Mouse (Mus musculus): ENCODE results near the gene Krt80.

Gene Krt80

DNA sequence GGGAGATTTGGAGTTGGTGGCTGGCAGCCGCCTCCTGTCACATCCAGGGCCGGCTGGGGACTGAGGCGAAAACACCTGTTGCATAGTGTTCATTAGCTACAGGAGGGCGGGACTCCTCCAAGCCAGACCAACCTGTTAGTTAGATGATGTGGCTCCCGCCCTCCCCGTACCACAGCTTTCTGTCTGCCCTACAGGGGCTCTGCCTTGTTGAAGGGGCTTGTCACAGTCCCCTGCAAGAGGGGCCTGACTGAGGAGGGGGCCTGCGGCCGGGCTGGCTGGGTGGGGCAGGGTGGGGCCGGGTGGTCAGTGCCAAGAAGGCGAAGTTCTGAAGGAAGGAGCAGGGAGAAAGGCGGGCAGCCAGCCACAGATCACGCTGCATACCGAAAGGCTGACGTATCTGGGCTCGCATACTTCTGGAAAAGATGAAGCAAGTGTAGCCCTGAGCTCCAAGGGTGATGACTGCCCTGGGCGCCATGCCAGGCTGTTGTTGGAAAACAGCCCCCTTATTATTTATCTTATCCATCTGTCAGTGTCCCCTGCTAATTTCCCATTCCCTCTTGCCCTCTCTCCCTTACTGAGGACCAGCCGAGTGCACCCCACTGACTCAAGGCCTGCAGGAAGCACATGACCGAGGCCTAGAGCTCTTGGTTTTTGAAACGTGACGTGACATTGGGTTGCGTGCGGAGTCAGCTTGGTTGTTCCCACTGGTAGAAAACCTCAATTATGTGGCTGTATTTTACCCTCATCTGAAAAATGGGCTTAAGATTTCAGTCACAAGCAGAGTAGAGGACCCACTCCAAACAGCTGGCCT, at the start of gene Krt80:
TSS of gene Krt80 (minus strand) at position 62 of the 811 bp plus-strand sequence.
- DNase-seq, result no peak

DNA sequence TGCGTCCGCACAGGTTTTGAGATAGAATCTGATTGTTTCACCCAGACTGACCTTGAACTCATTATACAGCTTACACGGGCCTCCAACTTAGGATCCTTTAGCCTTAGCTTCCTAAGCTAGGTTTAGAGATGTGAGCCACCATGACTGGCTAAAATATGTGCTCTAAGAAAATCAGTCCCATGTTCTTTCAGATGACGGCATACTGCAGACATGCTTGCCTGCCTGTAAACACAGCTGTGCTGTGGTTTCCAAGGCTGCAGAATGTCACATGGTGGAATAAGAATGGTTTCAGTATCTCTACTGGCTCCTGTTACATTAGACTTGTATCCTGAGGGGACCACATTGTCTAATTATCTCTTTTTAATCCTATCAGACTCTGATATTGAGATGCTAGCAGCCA, 49.0 kb upstream of the Krt80 start:
- DNase-seq, result no peak

DNA sequence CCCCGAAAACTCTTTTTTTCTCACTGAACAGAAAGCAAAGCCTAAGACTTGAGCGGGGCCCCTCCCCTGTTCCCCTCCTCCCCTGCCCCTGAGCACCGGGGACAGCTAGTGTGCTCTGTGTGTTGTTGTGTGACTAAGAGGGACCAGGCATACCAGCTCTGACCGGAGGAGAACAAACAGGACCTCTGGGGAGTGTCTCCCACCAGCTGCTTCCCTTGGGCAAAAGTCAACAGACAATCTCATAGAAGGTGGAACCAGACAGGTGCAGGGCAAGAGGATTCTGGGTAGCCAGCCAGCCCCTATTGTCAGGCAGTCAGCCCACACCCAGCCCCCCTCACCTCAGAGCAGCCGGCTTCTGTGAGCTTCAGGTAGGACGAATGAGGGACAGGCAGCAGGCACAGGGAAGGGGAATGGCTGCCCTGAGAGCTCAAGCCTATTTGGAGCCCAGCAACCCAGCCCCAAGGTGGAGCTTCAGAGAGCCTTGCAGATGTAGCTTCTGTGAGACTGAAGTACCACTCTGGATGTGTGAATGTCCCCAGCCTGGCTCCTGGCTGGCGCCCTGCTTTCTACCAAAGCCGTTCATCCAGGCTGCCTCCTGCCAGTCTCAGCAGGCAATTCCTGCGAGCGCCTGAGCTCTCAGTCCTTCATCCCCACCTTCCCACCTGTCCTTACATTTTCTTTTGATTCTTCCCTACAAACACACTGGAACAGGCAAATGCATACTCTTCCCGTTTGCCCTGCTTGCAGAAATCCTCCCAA, 45.0 kb upstream of the Krt80 start:
- DNase-seq, result peak; percentile 49

DNA sequence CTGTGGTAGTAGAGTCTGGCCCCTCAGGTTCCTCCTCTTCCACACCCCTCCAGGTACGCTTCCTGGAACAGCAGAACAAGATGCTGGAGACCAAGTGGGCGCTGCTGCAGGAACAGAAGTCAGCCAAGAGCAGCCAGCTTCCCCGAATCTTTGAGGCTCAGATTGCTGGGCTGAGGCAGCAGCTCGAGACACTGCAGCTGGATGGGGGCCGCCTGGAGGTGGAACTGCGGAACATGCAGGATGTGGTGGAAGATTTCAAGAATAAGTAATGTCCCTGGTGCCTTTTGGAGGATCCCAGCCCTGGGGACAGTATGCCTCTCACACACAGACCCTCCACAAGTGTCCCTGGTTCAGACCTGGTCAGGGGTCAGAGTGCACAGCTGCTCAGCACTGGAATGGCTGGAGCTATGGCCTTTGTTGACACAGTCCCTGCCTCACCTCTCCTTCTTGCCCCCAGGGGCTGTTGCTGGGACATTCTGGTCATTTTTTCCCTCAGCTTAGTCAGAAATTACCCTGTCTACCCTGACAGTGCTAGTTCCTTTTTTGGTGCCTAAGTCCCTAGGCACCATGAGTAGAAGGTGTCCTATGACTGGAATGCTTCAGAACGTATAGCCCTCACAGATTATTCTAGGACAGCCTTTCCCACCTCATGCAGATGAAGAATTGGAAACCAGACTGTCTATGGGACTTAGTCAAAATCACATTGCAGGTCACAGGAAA, 44.1 kb upstream of the Krt80 start:
- no peak for DNase-seq

DNA sequence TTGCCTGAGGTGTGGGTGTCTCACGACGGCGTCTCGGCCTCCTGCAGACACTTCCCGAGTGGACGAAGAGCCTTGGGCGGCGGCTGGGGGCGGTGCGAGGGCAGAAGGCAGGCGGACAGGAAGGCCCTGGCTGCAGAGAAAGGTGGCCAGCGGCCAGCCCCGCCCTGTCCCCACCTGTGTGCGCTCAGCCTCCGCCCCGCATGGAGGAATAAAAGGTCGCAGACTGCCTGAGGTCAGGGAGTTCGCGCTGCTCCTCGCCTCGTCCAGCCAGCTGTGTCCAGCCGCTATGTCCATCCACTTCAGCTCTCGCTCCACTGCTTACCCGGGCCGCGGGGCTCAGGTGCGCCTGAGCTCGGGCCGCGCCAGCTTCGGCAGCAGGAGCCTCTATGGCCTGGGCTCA, 42.2 kb upstream of the Krt80 start:
- DNase-seq, result peak in 1 of 2 experiments; percentile 25

DNA sequence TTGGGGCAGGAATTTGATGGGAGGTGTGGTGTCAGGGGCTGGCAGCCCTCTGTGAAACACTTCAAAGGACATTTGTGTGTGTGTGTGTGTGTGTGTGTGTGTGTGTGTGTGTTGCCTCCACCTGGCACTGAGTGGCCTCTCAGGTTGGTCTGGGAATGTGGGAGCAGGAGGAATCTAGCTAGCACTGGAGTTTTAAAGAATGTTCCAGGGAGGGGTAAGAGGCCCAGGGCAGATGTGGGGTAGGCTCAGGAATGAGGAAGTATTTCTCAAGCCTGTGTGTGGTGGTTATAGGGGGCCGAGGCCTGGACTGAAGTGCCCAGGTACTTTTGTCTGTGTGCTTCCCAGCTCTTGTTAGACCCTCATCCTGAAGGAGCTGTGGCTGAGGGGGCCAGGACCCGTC, 40.8 kb upstream of the Krt80 start, which contains the start of gene Krt7:
TSS of gene Krt7 (plus strand) at position 269 of the 400 bp plus-strand sequence.
- no peak for DNase-seq

DNA sequence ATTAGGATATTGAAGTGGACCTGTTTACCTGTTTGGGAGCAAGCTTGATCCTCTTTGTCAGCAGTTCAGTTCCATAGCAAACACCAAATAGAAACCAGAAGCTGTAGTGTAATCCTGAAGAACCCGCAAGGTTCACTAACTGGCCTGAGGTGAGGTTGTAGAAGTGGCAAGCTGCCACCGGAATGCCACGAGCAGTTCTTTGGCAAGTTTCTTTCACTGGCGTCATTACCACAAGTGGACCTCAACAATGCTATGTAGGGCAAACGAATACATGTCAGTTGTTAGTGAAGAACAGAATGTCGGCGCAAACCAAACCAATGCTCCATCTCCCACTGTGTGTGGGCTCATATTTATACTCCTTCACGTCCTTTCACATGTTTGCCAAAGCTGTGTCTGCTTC, 28.3 kb upstream of the Krt80 start:
- DNase-seq, result no peak

DNA sequence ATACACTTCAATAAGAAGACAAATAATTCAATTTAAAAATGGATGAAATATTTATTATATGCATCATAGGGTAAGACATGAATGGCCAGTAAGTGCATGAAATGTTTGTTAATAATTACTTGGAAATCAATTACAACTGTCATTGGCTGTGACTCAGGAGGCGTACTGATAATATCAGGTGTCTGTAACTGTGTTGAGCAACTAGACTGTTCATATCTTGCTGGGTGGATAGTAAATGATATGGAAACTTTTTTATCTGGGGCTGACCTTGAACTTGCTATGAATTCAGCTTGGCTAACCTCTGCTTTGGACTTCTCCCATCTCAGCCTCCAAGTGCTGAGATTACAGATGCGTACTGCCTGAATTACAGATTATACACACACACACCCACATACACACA, 27.7 kb upstream of the Krt80 start:
- DNase-seq, result no peak

DNA sequence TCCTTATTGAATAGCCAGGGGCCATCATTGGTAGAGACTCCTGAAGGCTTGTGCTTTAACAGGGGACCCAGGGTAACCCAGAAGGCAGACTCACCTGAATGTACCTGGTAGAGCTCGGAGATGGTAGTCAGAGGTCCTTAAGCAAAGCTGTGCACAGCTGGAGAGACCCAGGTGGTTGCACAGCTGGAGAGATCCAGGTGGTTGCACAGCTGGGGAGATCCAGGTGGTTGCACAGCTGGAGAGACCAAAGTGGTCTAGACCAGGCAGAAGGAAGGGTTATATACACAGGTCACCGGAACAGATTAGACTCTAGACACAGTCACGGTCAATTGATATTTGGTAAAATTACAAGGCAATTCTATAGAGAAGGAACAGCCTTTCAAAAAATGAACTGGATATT, 27.0 kb upstream of the Krt80 start:
- DNase-seq, result no peak

DNA sequence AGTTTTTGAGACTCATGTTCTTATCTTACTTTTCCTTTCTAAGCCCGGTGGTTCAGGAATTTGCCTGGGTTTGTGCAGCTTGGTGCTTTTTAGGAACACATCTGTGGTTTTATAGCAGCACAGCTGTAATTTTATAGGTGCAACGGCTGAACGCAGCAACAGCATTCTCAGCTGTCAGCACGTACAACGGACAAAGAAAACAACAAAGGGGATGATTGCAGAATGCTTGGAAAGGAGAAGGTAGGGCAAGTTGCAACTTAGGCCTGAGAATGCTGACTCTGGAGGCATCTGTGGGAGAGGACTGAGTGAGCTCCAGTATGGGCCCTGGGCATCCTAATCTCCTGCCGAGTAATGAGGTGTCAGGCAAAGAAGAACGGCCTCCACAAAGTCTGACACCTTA, 26.5 kb upstream of the Krt80 start:
- DNase-seq, result no peak

DNA sequence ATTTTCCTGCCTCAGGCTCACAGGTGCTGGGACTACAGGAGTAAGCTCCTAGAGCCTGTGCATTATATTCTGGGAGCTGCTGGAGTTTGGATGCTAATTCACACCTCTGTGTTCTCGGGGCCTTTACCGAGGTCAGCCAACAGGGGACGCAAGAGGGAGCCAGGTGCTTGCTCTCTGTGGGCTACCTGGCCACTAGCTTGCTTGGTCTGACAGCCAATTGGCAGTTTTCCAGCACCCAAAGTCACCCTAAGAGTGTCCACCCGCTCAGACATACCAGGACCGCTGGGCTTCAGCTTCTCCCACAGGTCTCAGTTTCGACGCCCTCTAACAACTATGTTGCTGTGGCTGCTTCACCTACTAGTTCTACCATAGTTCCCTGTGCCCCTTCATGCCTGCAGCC, 24.9 kb upstream of the Krt80 start:
- DNase-seq, result no peak

DNA sequence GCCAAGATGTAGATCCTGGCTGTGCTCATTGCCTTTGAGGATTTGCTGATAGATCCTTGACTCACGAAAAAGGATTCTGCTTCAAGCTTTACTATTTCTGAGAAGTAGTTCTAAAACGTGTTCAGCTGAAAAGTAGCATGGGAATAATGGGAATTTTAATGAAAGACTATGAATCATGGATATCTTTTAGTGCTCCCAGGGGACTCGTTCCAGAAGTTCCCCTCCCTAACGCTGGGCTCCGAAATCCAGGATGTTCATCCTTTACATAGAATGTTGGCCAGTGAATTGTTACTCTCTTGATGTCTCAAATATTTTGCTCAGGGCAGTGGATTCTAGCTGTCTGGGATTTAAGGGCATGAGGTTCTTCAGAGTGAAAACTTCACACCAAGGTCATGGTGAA, 22.3 kb upstream of the Krt80 start:
- no peak for DNase-seq

DNA sequence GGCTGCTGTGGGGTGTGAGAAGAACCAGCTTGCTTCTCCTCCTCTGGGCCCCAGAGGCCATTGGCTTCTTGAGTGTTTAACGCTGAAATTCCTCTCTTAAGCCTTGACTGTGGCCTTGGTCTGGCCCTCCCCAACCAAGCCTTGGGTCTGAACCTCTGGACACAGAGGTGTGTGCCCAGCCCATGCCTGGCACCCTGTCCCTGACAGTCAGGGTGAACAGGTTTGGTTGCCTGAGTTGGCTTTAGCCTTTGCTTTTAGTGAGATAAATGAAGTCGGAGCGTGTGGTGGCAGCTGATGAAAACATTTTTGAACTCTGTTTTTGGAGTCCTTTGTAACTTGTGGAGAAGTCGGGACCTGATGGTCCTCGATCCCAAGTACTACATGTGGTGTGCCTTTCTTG, 20.2 kb upstream of the Krt80 start:
- DNase-seq, result no peak

DNA sequence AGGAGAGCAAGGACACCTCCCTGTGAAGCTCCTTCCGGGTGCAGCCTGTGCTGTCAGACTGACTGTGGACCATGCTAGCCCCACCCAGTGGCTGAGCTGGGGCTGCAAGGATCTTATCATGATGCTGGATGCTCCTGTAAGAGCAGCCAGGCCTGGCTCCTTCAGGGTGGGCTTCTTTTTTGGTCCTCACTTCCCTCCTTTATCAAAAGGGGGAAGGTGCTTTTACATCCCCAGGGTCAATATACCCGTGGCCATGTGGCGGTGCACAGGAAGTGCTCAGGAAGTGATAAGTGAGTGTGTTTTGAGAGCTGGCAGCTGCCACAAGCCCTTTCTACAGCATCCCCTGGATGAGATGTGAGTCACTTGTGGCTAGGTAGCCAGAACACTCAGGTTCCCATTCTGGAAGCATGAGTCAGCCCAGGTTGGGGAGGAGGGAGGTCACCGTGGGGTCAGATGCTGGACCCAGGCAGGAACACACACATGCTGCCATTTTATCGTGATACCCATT, 18.1 kb upstream of the Krt80 start:
- DNase-seq, result no peak

DNA sequence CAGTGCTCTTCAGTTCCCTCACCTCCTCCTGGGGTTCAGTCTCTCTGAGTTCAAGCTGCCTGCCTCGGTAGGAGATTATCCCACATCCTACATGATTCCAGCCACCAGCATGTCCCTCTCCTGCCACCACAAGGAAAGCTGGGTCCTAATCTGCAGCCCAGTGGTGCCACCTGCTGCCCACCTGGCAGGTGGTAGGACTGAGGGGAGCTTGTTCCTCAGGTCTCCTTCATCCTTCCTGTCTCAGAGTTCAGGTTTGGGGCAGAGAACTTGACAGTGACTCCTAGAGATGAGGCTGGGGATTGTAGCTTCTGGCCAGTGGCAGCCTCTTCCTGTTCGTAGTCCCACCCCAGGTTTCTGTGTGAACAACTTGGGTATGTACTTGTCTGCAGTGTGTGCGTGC, 17.2 kb upstream of the Krt80 start:
- DNase-seq, result peak in 1 of 2 experiments; percentile 38

DNA sequence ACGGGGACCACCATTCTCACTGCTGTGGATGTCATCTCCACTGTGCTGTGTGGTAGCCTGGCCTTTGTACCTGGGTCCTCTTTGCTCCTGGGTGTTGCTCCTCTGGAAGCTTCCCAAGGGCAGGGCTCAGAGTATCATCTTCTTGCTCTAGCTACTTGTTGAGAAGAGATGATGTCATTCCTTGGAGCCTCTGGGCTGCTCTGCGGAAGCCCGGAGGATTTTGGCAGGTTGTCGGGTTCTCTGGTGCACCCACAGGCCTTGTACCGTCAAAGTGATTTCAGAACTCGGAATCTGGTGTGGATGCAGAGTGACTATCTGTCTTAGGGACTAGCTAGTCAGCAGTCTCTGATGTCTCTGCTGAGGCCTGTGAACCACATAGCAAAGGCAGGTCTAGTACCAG, 15.1 kb upstream of the Krt80 start:
- DNase-seq, result peak in 1 of 2 experiments; percentile 34

DNA sequence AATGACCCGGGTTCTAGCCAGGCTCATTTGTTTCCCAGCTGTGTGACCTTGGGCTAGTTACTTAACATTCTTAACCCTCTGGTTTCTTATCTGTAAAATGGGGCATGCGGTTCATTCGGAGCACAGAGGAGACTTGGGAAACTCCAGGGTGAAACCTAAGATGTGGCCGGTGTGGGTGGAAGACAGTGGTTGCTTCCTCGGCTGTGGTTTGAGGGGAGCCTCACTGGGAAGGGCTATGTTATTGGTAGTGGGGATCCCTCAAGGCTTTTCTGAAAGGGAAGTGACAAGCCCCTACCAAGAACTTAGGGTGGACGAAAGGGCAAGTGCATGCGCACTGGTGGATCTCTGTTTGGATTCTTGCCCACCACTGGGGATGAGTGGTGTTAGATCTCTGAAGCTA, 14.6 kb upstream of the Krt80 start:
- no peak for DNase-seq

DNA sequence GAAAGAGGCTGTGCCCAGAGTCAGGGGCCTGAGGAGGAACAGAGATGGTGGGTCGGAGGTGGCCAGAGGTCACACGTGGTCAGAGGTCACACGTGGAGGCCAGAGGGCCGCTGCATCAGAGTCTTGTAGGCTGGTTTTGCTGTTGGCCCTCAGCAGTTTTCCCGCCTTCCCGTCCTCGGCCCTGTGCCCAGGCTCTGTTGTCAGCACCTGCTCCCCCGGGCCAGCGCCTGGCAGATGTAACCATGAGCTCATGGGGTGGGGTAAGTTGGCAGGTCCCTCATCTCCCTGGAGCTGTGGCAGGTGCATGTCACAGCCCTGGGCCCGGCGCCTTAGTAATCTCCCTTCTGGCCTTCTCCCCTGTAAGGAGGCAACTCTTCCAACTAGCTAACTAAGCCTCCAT, 12.8 kb upstream of the Krt80 start:
- peak; percentile 50 to 71 for DNase-seq

DNA sequence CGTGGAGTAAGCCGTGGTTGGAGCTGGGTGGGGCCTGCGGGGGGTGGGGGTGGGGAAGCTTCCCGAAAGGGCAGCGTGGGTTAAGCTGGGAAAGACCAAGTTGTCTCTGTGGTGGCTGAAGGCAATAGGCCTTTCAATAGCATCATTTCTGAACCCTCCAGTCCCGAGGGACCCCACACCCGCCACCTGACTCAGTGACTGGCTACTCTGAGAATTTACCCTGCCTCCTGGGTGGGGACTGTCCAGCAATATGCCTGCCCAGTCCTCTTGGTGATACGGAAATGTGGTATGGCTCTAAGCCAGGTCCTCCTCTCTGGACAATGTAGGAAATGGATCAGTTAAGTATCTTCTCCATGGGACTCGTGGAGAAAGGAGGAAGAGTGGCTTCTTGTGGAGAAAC, 11.8 kb upstream of the Krt80 start:
- no peak for DNase-seq

DNA sequence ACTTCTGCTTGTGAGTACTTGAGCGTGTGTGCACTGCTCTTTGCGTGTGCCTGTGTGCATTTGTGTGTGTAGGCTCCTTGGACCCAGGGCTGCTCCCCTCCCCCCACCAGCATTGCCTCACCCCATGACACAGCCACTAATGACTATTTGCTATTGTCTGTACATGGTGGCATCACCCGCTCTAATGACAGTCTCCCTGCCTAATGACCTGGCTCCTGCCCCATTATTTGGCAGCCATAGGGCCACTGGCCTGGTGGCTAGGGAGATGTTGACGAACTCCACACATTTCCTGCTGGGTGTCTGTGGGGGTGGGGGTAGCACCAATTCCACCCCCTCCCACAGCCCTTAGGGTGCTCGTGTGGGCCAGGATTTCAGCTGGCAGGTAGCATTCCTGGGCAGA, 8.7 kb upstream of the Krt80 start:
- no peak for DNase-seq

DNA sequence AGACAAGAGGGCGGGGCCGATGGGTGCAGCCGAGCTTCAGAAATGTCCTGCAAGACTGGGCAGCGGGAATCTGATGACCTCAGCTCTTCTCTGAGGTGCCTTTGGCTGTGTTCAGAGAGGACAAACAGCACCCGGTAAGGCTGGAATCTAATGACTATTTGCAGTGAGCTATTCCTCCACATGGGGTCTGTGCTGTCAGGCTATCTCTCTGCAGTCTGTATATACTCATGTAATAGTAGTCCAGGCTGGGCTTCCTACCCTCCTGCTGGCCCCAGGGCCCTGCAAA, 6.8 kb upstream of the Krt80 start:
- no peak for DNase-seq

DNA sequence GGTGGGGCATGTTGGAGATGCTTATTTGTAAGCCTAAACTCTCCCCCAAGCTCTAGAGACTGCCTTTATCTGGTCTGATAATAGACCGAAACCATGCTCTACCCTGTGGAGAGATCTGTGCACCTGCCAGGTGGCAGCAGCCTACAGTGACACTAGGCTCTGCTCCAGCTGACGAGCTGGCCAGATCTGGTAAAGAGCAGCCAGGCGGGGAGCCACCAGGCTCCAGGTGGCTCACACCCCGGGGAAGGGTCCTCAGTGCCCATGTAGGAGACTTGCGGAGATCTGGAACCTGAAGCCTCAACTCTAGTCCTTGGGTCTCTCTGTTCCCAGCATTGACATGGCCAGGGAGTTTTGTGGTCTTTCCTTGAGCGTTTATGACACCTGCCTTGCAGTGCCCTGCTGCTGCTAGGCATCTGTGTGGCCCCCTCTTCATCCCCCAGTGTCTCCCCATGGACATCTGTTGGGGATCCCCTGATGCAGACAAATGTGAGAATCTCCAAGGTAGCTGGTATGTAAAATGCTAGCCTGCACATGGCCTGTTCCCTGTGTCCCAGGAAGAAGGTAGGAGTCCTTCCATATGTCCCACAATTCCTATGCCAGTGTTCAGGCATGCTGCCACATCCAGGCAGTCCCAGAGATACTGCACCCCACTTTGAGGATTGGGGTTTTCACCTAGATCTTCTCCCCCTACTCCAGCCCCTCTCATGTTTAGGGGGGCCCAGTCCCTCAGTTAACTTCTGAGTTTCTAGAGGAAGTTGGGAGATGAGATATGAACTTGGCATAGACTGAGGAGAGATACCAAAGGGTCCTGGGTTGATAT, 6.2 kb upstream of the Krt80 start:
- peak; percentile 71 to 74 for DNase-seq

DNA sequence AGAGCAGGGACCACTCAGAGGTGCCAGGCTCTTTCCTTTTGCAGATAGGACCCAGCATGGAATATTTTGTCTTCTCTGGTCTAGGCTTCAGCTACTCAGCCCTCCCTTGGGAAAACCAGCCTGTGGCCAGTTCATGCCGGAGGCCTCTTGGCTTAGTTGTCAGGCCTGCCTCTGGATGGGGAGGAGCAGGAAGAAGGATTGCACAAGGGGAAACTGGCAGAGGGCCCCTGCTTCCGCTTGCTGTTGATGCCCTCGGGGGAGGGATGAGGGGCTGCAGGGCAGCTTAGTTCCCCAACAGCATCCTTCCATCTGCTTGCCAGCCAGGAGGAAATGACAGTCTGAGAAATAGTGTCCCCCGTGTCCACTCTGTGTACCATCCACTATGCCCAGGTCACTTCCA, 4.9 kb upstream of the Krt80 start:
- no peak for DNase-seq

Data from cerebellum, postnatal 36 days (tissue).